ENCODE assay signal across 22 mouse cellular contexts in genomic region chr1:55092056-55092455, GRCm38 (mm10). TPM values are rescaled to one million over a fixed set of nuclear protein-coding genes. Genes with fewer than 3 reads are reported as not detected.
DNase-seq lines count a peak whose midpoint lies in the region; TF ChIP-seq lines count a peak whose summit lies in the region.
"Had no signal": no experiment of that assay in that cellular context is flagged by ENCODE, and none has a peak within 500 bp of the region (broad histone marks: within the 10 kb centered on the region; RNA-seq: fewer than 3 reads in every experiment).

No protein-coding gene starts in this region.

- dilution Hi-C loops in CH12.LX (cut with MboI; ENCODE audit: extremely low pct_ligation_motif_present, extremely low pct_unique_long_range_greater_than_20kb, low sequenced_read_pairs), result no loop called here

- H3K4me3 ChIP-seq in CH12.LX (replicated peaks in 1 of 3; ENCODE audit: low read depth in 2 of 3, low read length in 2 of 3, poor library complexity in 1 of 3), result no peak overlapping the region
- no peak overlapping the region for H3K4me3 ChIP-seq in embryonic fibroblast, embryonic 13.5 days (ENCODE audit: insufficient read depth, low read length)
- H3K4me3 ChIP-seq: embryonic facial prominence, embryonic 10.5 days; heart, embryonic 13.5 days; hindbrain, embryonic 12.5 days; liver, embryonic 15.5 days; midbrain, embryonic 12.5 days; neural tube, embryonic 15.5 days had no signal

- in situ Hi-C loops in CH12.LX (cut with MboI; ENCODE audit: low pct_ligation_motif_present, low pct_unique_long_range_greater_than_20kb, low sequenced_read_pairs), result no loop called here

- peak; percentile 34 to 89 for DNase-seq in adrenal gland, adult (ENCODE audit: inconsistent age in 2 of 2, low spot score in 1 of 2)
- DNase-seq in adrenal gland, postnatal 4 days (ENCODE audit: low spot score in 2 of 2), result no peak
- DNase-seq in heart, postnatal 4 days, result peak; percentile 9
- no peak for DNase-seq in heart, adult 8-10 months (ENCODE audit: low spot score)
- no peak for DNase-seq in CH12.LX (ENCODE audit: extremely low read depth)
- DNase-seq in spleen, adult 18-20 months, result no peak
- DNase-seq in lung, postnatal 25 days (ENCODE audit: low spot score), result no peak
- DNase-seq: cerebellum, adult 11-12 months; cerebellum, postnatal 10 days; forebrain, postnatal 0 days; kidney, adult 2 months; retina, postnatal 1 day; right cerebral cortex, postnatal 25 days had no signal

- peak; percentile 40; the same call in 1 of the 2 replicates for TF ChIP-seq POLR2A in CH12.LX (IDR thresholded peaks at IDR 0.05; ENCODE audit: low read depth, low read length)
- TF ChIP-seq POLR2A in embryonic fibroblast, embryonic 13.5 days (IDR thresholded peaks at IDR 0.05; ENCODE audit: low read depth, low read length), result peak; percentile 29; the same call in 1 of the 2 replicates

- no peak overlapping the region for H3K27ac ChIP-seq in CH12.LX (ENCODE audit: insufficient read depth, low read depth)
- H3K27ac ChIP-seq in embryonic fibroblast, embryonic 13.5 days (ENCODE audit: insufficient read depth, low read length), result no peak overlapping the region
- H3K27ac ChIP-seq: embryonic facial prominence, embryonic 10.5 days; heart, embryonic 13.5 days; hindbrain, embryonic 12.5 days; kidney, postnatal 0 days; macrophage; midbrain, embryonic 12.5 days; neural tube, embryonic 15.5 days had no signal

- H3K9me3 ChIP-seq in CH12.LX (replicated peaks; ENCODE audit: low read length), result no peaks in the 10 kb centered on the region
- H3K9me3 ChIP-seq: embryonic facial prominence, embryonic 10.5 days; heart, embryonic 13.5 days; hindbrain, embryonic 12.5 days; liver, embryonic 15.5 days; midbrain, embryonic 12.5 days; neural tube, embryonic 15.5 days had no signal

- H3K79me2 ChIP-seq in CH12.LX (replicated peaks; ENCODE audit: control insufficient read depth, extremely low read depth, insufficient read depth, poor library complexity, severe bottlenecking), result peaks cover 26% of the 10 kb centered on the region

- no peak overlapping the region for H3K9ac ChIP-seq in CH12.LX (ENCODE audit: insufficient read depth, low read depth)
- H3K9ac ChIP-seq: forebrain, postnatal 0 days; heart, embryonic 13.5 days; hindbrain, embryonic 12.5 days; liver, embryonic 15.5 days; midbrain, embryonic 12.5 days; neural tube, embryonic 15.5 days had no signal

- no peak for TF ChIP-seq EP300 in CH12.LX (IDR thresholded peaks at IDR 0.05; ENCODE audit: low read length)

- H3K4me1 ChIP-seq in CH12.LX (ENCODE audit: control insufficient read depth in 1 of 2, insufficient read depth in 2 of 2), result peaks cover 0 to 24% of the 10 kb centered on the region in 2 experiments; a peak in 2 of 4 replicates
- H3K4me1 ChIP-seq in embryonic fibroblast, embryonic 13.5 days (ENCODE audit: control insufficient read depth, insufficient read depth, low read length), result peaks cover 2% of the 10 kb centered on the region; the same call in 1 of the 2 replicates

- no peak overlapping the region for H3K4me2 ChIP-seq in CH12.LX (ENCODE audit: insufficient read depth, low read depth, poor library complexity, severe bottlenecking)
- H3K4me2 ChIP-seq: heart, embryonic 13.5 days; hindbrain, embryonic 12.5 days; liver, embryonic 15.5 days; midbrain, embryonic 12.5 days; neural tube, embryonic 15.5 days had no signal

- H3K36me3 ChIP-seq in CH12.LX (replicated peaks in 1 of 2; ENCODE audit: control insufficient read depth in 1 of 2, insufficient read depth in 1 of 2, low read length in 1 of 2), result peaks cover 13 to 37% of the 10 kb centered on the region in 2 experiments

- TF ChIP-seq RAD21 in CH12.LX (IDR thresholded peaks at IDR 0.05; ENCODE audit: low read depth, low read length), result no peak

- no peaks in the 10 kb centered on the region for H3K27me3 ChIP-seq in CH12.LX (replicated peaks)
- H3K27me3 ChIP-seq: heart, embryonic 13.5 days; hindbrain, embryonic 12.5 days; liver, embryonic 15.5 days; midbrain, embryonic 12.5 days; neural tube, embryonic 15.5 days had no signal

- no peak for TF ChIP-seq CTCF in CH12.LX (conservative IDR thresholded peaks at IDR 0.05 in 1 of 2, IDR thresholded peaks at IDR 0.05 in 1 of 2; ENCODE audit: low read depth in 2 of 2, low read length in 2 of 2)
- TF ChIP-seq CTCF in embryonic fibroblast, embryonic 13.5 days (IDR thresholded peaks at IDR 0.05; ENCODE audit: borderline replicate concordance, insufficient read depth, low read length), result no peak

TF ChIP-seq in CH12.LX, 34 proteins besides CTCF, POLR2A, EP300 and RAD21:
- no peak for TF ChIP-seq GABPA (IDR thresholded peaks at IDR 0.05; ENCODE audit: insufficient replicate concordance, low read depth, low read length)
- TF ChIP-seq ZMIZ1 (IDR thresholded peaks at IDR 0.05; ENCODE audit: low read depth, low read length), result no peak
- TF ChIP-seq POLR2AphosphoS2 (IDR thresholded peaks at IDR 0.05; ENCODE audit: low read depth, low read length), result peak; percentile 89
- TF ChIP-seq KAT2A (IDR thresholded peaks at IDR 0.05; ENCODE audit: insufficient replicate concordance, low read length), result no peak
TF ChIP-seq in CH12.LX: peak in this region for 1.

RNA-seq across cellular contexts. Expression of gene Hspd1, which starts 4.0 kb away (rescaled TPM):
- total RNA-seq in adrenal gland, postnatal 4 days (2021), result 100 to 1,000 TPM; 727 to 733 TPM
- 100 to 1,000 TPM; 363 to 379 TPM for total RNA-seq in heart, postnatal 4 days (2021)
- 100 to 1,000 TPM; 360 to 382 (median 373) TPM for total RNA-seq in heart, adult 8-10 months (2022)
- total RNA-seq in CH12.LX (2012; rRNA removed) (363 and 594 TPM in 2 replicates), CH12.LX (2014; rRNA removed) (764 and 924 TPM in 2 replicates)
- 920 and 1,101 TPM in 2 replicates for polyA plus RNA-seq in CH12.LX (2012; ENCODE audit: insufficient read length, low read depth)
- polyA plus RNA-seq in embryonic fibroblast, embryonic 13.5 days (2011; ENCODE audit: insufficient read length, low read depth, missing spikeins), result 335 and 353 TPM in 2 replicates

RNA-seq across cellular contexts. Expression of gene Hspe1, which starts 4.1 kb away (rescaled TPM):
- total RNA-seq in adrenal gland, postnatal 4 days (2021), result 100 to 1,000 TPM; 424 to 448 TPM
- 100 to 1,000 TPM; 142 to 148 TPM for total RNA-seq in heart, postnatal 4 days (2021)
- 100 to 1,000 TPM; 149 to 184 (median 172) TPM for total RNA-seq in heart, adult 8-10 months (2022)
- total RNA-seq in CH12.LX (2012; rRNA removed) (479 and 709 TPM in 2 replicates), CH12.LX (2014; rRNA removed) (667 and 810 TPM in 2 replicates)
- 728 and 915 TPM in 2 replicates for polyA plus RNA-seq in CH12.LX (2012; ENCODE audit: insufficient read length, low read depth)
- polyA plus RNA-seq in embryonic fibroblast, embryonic 13.5 days (2011; ENCODE audit: insufficient read length, low read depth, missing spikeins), result 429 and 478 TPM in 2 replicates

RNA-seq across cellular contexts. Expression of gene Mob4, which starts 39.0 kb away (rescaled TPM):
- total RNA-seq in adrenal gland, postnatal 4 days (2021), result 100 to 1,000 TPM; 175 to 181 TPM
- 10 to 100 TPM; 45.8 to 48.8 TPM for total RNA-seq in heart, postnatal 4 days (2021)
- total RNA-seq in heart, adult 8-10 months (2022), result 10 to 100 TPM; 28.0 to 33.3 (median 28.8) TPM
- total RNA-seq in CH12.LX (2012; rRNA removed) (12.3 and 16.7 TPM in 2 replicates), CH12.LX (2014; rRNA removed) (49.5 and 62.4 TPM in 2 replicates)
- polyA plus RNA-seq in CH12.LX (2012; ENCODE audit: insufficient read length, low read depth), result 34.1 and 43.2 TPM in 2 replicates
- polyA plus RNA-seq in embryonic fibroblast, embryonic 13.5 days (2011; ENCODE audit: insufficient read length, low read depth, missing spikeins), result 79.3 and 83.1 TPM in 2 replicates

RNA-seq across cellular contexts. Expression of gene Coq10b, which starts 39.5 kb away (rescaled TPM):
- 10 to 100 TPM; 19.9 to 28.3 TPM for total RNA-seq in adrenal gland, postnatal 4 days (2021)
- total RNA-seq in heart, postnatal 4 days (2021), result 10 to 100 TPM; 36.7 to 37.6 TPM
- total RNA-seq in heart, adult 8-10 months (2022), result 10 to 100 TPM; 46.6 to 58.8 (median 51.8) TPM
- total RNA-seq in CH12.LX (2012; rRNA removed) (3.0 and 7.0 TPM in 2 replicates), CH12.LX (2014; rRNA removed) (14.4 and 15.5 TPM in 2 replicates)
- 6.2 and 7.0 TPM in 2 replicates for polyA plus RNA-seq in CH12.LX (2012; ENCODE audit: insufficient read length, low read depth)
- polyA plus RNA-seq in embryonic fibroblast, embryonic 13.5 days (2011; ENCODE audit: insufficient read length, low read depth, missing spikeins), result 67.1 and 82.1 TPM in 2 replicates

Comparison
In these comparisons a context has a peak if more than half of its experiments do, and no peak if none do; other contexts are left out.
1. DNase-seq: peak in adrenal gland, adult (2 of 2) and heart, postnatal 4 days (single experiment); none in adrenal gland, postnatal 4 days (0 of 2), heart, adult 8-10 months (single experiment), CH12.LX (single experiment), spleen, adult 18-20 months (0 of 2) and lung, postnatal 25 days (single experiment).